Mouse (Mus musculus) monocyte, adult 59 days (primary cell): Measurements from ENCODE around the gene Gm6205. TPM values are rescaled to one million over a fixed set of nuclear protein-coding genes. Genes with fewer than 3 reads are reported as not detected.

Experiments
- total RNA-seq, 2 experiments: library from RNA; stranded (reverse); gene quantifications; one replicate each; pipeline ENCODE4 v1.2.4; 2023

Gm6205 gene
- total RNA-seq = not detected

GRCm38 (mm10) chr5:94648082-94648481 lies at the start of gene Gm6205:
Gene Gm6205, plus strand, starts transcription at chr5:94648382.

GRCm38 (mm10) chr5:94616242-94616641 lies 31.9 kb upstream of the Gm6205 start, which contains the start of gene Gm3147:
Gene Gm3147, minus strand, starts transcription at chr5:94616342.

GRCm38 (mm10) chr5:94623679-94624078 lies 24.5 kb upstream of the Gm6205 start, which contains the start of gene Gm6509:
Gene Gm6509, plus strand, starts transcription at chr5:94623979.

Other genes with a start within 250 kb of the Gm6205 start
- not detected for gene Gm7682, start 202.6 kb upstream of the Gm6205 start, total RNA-seq
- gene Gm3139, start 122.1 kb upstream of the Gm6205 start, total RNA-seq = not detected
- not detected for gene Gm3147, start 32.0 kb upstream of the Gm6205 start, total RNA-seq
- not detected for gene Gm6509, start 24.4 kb upstream of the Gm6205 start, total RNA-seq
- not detected for gene Gm3183, start 217.1 kb downstream of the Gm6205 start, total RNA-seq